Mouse (Mus musculus): ENCODE measurements around the gene Psenen. TPM values are rescaled to one million over a fixed set of nuclear protein-coding genes. Genes with fewer than 3 reads are reported as not detected.

Psenen gene
- polyA plus RNA-seq, 1 experiment from 2014 or later = 147 TPM

- no peak overlapping the region for H3K4me2 ChIP-seq
- no peak overlapping the region for H3K27ac ChIP-seq (replicated peaks)
- H3K4me1 ChIP-seq (replicated peaks) = peaks cover 10% of the 10 kb centered on the region
- no peak for ATAC-seq (ENCODE audit: low read depth)
- H3K9ac ChIP-seq = no peak overlapping the region
- H3K4me3 ChIP-seq = no peak overlapping the region
- H3K27me3 ChIP-seq = no peaks in the 10 kb centered on the region; the same call in 1 of the 2 replicates
- no peaks in the 10 kb centered on the region for H3K36me3 ChIP-seq
- H3K9me3 ChIP-seq = no peaks in the 10 kb centered on the region
- 75% methylated on average over 5 of the region's 5 CpGs for WGBS
Measured at GRCm38 (mm10) chr7:30596811-30597210, 33.4 kb upstream of the Psenen start.

GRCm38 (mm10) chr7:30596093-30596492, 32.7 kb upstream of the Psenen start:
- no peak for ATAC-seq (ENCODE audit: low read depth)
- no peaks in the 10 kb centered on the region for H3K36me3 ChIP-seq
- no peak overlapping the region for H3K9ac ChIP-seq

DNA sequence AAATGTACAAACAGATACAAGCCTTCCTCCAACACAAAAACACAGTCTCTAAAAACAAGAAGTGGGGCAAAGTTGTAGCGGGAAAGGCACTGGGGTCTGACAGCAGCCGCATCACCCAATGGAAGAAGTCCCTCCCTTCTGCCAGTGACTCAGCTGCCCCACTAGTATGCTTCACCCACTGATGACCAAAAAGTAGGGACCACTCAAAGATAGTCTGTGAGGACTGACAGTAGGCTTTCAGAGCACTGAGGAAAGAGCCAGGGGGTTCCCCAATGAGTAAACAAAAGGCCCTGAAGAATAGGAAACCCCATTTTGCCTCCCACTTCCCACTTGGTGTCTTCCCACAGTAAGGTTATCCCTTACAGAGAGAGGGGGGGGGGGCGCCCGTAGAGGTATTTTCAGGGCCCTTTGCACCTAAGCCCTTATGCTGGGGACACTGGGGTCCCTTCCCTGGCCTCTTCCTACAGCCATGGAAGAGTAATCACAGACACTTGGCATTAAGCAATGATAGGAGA, 31.1 kb upstream of the Psenen start:
- H3K9me3 ChIP-seq = no peaks in the 10 kb centered on the region
- H3K27ac ChIP-seq (replicated peaks) = no peak overlapping the region
- no peak overlapping the region for H3K9ac ChIP-seq
- H3K4me1 ChIP-seq (replicated peaks) = peaks cover 8% of the 10 kb centered on the region
- WGBS = 64% methylated on average over 4 of the region's 4 CpGs
- ATAC-seq (ENCODE audit: low read depth) = no peak
- H3K36me3 ChIP-seq = no peaks in the 10 kb centered on the region
- no peak overlapping the region for H3K4me3 ChIP-seq
- no peaks in the 10 kb centered on the region; the same call in 1 of the 2 replicates for H3K27me3 ChIP-seq
- H3K4me2 ChIP-seq = no peak overlapping the region

More at GRCm38 (mm10) chr7:30596093-30596492, 32.7 kb upstream of the Psenen start:
- WGBS = 82% methylated on average over 5 of the region's 5 CpGs
- Histone ChIP-seq H3K27ac (replicated peaks) (no peak overlapping the region), H3K4me1 (replicated peaks) (peaks cover 10% of the 10 kb centered on the region), H3K27me3 (no peaks in the 10 kb centered on the region; the same call in 1 of the 2 replicates), H3K4me3 (no peak overlapping the region), H3K4me2 (no peak overlapping the region), H3K9me3 (no peaks in the 10 kb centered on the region)

- Histone ChIP-seq H3K27me3 (no peaks in the 10 kb centered on the region; the same call in 1 of the 2 replicates), H3K4me2 (no peak overlapping the region), H3K4me3 (no peak overlapping the region), H3K36me3 (no peaks in the 10 kb centered on the region), H3K27ac (replicated peaks) (no peak overlapping the region), H3K9me3 (no peaks in the 10 kb centered on the region), H3K9ac (0 out of 2 replicates have a peak overlapping the region, but pooled peaks have one; percentile 26), H3K4me1 (replicated peaks) (peaks cover 8% of the 10 kb centered on the region)
- ATAC-seq (ENCODE audit: low read depth) = no peak
- WGBS = 70% methylated on average over 10 of the region's 10 CpGs
Measured at GRCm38 (mm10) chr7:30593579-30594509, 30.4 kb upstream of the Psenen start.

DNA sequence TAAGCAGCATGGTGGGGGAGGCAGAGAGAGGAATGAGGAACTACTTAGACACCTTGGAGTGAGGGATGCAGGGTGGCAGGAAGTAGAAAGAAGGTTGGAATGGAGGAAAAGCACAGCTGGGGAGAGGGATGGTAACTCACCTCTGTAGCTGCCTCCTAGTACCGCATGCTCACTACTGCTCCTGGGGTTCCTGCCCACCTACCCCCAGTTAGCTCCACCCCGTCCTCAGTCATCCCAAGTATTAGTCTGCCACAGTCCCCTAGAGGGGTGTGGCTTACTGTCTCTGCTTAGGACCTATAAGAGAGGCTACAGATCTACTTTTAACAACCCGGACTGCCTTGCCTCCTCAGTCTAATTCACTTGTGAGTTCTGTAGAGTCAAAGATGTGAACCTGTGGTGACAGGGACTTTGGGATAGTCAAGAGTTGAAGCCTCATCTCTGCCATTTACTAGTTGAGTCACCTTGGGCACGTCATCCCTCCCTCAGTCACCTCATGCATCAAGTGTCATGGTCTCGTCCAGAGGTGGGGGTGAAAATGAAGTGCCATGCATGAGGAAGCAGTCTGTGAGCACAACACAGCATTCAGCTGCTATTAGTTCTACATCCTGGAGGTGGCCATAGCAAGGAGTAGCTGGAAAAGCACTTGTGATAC, 29.5 kb upstream of the Psenen start:
- no peak for ATAC-seq (ENCODE audit: low read depth)
- H3K9me3 ChIP-seq = no peaks in the 10 kb centered on the region
- 64% methylated on average over 5 of the region's 5 CpGs for WGBS
- no peak overlapping the region for H3K4me2 ChIP-seq
- no peak overlapping the region for H3K4me3 ChIP-seq
- H3K27me3 ChIP-seq = no peaks in the 10 kb centered on the region; the same call in 1 of the 2 replicates
- H3K27ac ChIP-seq (replicated peaks) = no peak overlapping the region
- H3K4me1 ChIP-seq (replicated peaks) = peaks cover 8% of the 10 kb centered on the region
- 0 out of 2 replicates have a peak overlapping the region, but pooled peaks have one; percentile 26 for H3K9ac ChIP-seq
- no peaks in the 10 kb centered on the region for H3K36me3 ChIP-seq

- Histone ChIP-seq H3K36me3 (peaks cover 2% of the 10 kb centered on the region), H3K27me3 (no peaks in the 10 kb centered on the region; the same call in 1 of the 2 replicates), H3K27ac (replicated peaks) (no peak overlapping the region), H3K9me3 (no peaks in the 10 kb centered on the region), H3K4me2 (no peak overlapping the region), H3K4me1 (replicated peaks) (peaks cover 20% of the 10 kb centered on the region), H3K9ac (peak overlapping the region; percentile 34; the same call in 1 of the 2 replicates), H3K4me3 (no peak overlapping the region)
- ATAC-seq (ENCODE audit: low read depth) = no peak
- WGBS = 36% methylated on average over 4 of the region's 4 CpGs
Measured at GRCm38 (mm10) chr7:30591605-30591951, 28.2 kb upstream of the Psenen start.

- WGBS = 90% methylated on average over 9 of the region's 9 CpGs
- Histone ChIP-seq H3K9ac (peak overlapping the region; percentile 34; the same call in 1 of the 2 replicates), H3K27ac (replicated peaks) (no peak overlapping the region), H3K4me1 (replicated peaks) (peaks cover 24% of the 10 kb centered on the region), H3K4me3 (no peak overlapping the region), H3K27me3 (no peaks in the 10 kb centered on the region; the same call in 1 of the 2 replicates), H3K9me3 (no peaks in the 10 kb centered on the region), H3K36me3 (peaks cover 7% of the 10 kb centered on the region), H3K4me2 (no peak overlapping the region)
- ATAC-seq (ENCODE audit: low read depth) = no peak
Measured at GRCm38 (mm10) chr7:30590927-30591604, 27.6 kb upstream of the Psenen start.

- Histone ChIP-seq H3K27ac (replicated peaks) (peak overlapping the region; percentile 96), H3K9ac (peak overlapping the region; percentile 99), H3K9me3 (no peaks in the 10 kb centered on the region), H3K36me3 (peaks cover 21% of the 10 kb centered on the region), H3K27me3 (no peaks in the 10 kb centered on the region), H3K4me3 (peak overlapping the region; percentile 99), H3K4me1 (replicated peaks) (peaks cover 24% of the 10 kb centered on the region), H3K4me2 (peak overlapping the region; percentile 98)
- WGBS = 27% methylated on average over 40 of the region's 40 CpGs
- ATAC-seq (ENCODE audit: low read depth) = peak; percentile 77
Measured at GRCm38 (mm10) chr7:30589435-30590301, 26.2 kb upstream of the Psenen start.

GRCm38 (mm10) chr7:30588676-30589434, 25.4 kb upstream of the Psenen start, which contains the start of gene Kmt2b:
TSS of gene Kmt2b (minus strand) at chr7:30588726.
- Histone ChIP-seq H3K4me2 (peak within 1 kb of the TSS; percentile 98), H3K9ac (peak within 1 kb of the TSS; percentile 99), H3K27ac (replicated peaks) (peak within 1 kb of the TSS; percentile 96), H3K4me3 (peak within 1 kb of the TSS; percentile 99), H3K4me1 (replicated peaks) (peaks cover 24% of the 10 kb centered on the region), H3K36me3 (peaks cover 29% of the 10 kb centered on the region), H3K27me3 (no peaks in the 10 kb centered on the region), H3K9me3 (no peaks in the 10 kb centered on the region)
- peak; percentile 96 for ATAC-seq (ENCODE audit: low read depth)
- under 1% methylated on average over 47 of the region's 68 CpGs for WGBS

DNA sequence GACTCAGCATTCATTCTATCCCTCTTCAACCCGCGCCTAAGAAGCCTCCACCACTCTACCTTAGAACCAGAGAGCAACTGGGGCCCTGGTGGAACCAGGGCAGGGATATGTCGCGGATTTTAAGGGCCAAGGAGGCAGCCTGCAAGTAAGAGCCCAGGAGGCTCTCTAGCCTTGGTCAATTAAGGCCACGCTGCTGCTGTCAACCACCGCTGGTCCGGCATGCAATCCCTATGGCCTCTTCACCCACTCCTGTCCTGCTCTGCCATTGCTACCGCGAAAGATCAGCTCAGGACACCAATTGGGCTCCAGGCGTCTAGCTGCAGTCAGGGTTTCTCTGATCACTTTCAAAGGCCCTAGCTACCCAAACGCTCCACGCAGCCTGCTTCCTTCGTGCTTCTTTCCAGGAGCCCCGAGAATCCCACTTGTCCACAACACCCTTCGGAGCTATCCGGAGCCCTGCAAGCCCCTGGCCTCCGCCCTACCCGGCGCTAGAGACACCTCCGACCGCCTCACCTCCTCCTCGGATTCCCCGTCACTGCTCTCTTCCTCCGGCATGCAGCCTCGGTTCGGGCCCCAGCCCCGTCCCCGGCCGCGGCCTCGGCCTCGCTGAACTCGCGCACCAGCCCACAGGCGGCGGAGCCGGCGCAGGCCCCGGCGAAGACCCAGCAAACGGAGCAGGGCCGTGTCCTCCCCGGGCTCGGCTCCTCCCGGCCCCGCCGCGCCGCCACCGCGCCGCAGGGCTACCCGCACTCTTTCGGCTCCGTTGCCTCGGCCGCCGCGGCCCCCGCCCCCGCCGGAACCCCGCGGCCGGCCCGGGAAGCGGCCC, 24.6 kb upstream of the Psenen start:
- Histone ChIP-seq H3K27ac (replicated peaks) (peak overlapping the region; percentile 96), H3K4me2 (peak overlapping the region; percentile 98), H3K9ac (peak overlapping the region; percentile 99), H3K9me3 (no peaks in the 10 kb centered on the region), H3K4me3 (peak overlapping the region; percentile 99), H3K27me3 (no peaks in the 10 kb centered on the region), H3K36me3 (peaks cover 37% of the 10 kb centered on the region), H3K4me1 (replicated peaks) (peaks cover 24% of the 10 kb centered on the region)
- under 1% methylated on average over 45 of the region's 67 CpGs for WGBS
- ATAC-seq (ENCODE audit: low read depth) = peak; percentile 41

Measured in neural tube, embryonic 13.5 days (tissue).